Mouse (Mus musculus) heart, embryonic 14.5 days (tissue): ENCODE measurements around the gene Sox5. TPM values are rescaled to one million over a fixed set of nuclear protein-coding genes. Genes with fewer than 3 reads are reported as not detected.
A peak's percentile ranks its signal among the peaks of the same experiment; 100 is the strongest.

Experiments used
- ATAC-seq: fragments of 200-750 bp; cut with Nextera tagmentation; 2 replicates; pipeline ENCODE4 v1.8.0; 2017; ENCODE audit warnings: low read depth, moderate TSS enrichment; ENCODE audit not compliant: insufficient number of reproducible peaks, insufficient read depth, low FRiP score
- H3K27ac ChIP-seq, 2 experiments: fragments of 200-500 bp in 1 of 2; fragments of 300-500 bp in 1 of 2; sonication (generic) in 1 of 2; replicated peaks in 1 of 2; 2 replicates each; pipeline ENCODE4 v1.5.1; 2012 to 2014; ENCODE audit warnings: low read depth in 2 of 2, low read length in 2 of 2, control low read depth in 1 of 2, mild to moderate bottlenecking in 1 of 2, mixed read lengths in 1 of 2; ENCODE audit not compliant: control insufficient read depth in 1 of 2, insufficient read depth in 1 of 2
- H3K27me3 ChIP-seq: fragments of 300-500 bp; sonication (generic); 2 replicates; pipeline ENCODE4 v1.6.1; 2014; ENCODE audit warnings: mild to moderate bottlenecking, low read length, control low read depth; ENCODE audit not compliant: control insufficient read depth, insufficient read depth
- H3K36me3 ChIP-seq: fragments of 300-500 bp; sonication (generic); 2 replicates; pipeline ENCODE4 v1.6.1; 2014; ENCODE audit warnings: mild to moderate bottlenecking, control low read depth, low read length, mixed read lengths; ENCODE audit not compliant: control insufficient read depth, insufficient read depth
- H3K4me1 ChIP-seq, 2 experiments: fragments of 200-500 bp in 1 of 2; fragments of 300-500 bp in 1 of 2; sonication (generic) in 1 of 2; 2 replicates each; pipeline ENCODE4 v1.6.1; 2012 to 2014; ENCODE audit warnings: low read length in 2 of 2, control low read depth in 1 of 2, mixed read lengths in 1 of 2; ENCODE audit not compliant: control insufficient read depth in 2 of 2, insufficient read depth in 2 of 2
- H3K4me2 ChIP-seq: fragments of 300-500 bp; sonication (generic); 2 replicates; pipeline ENCODE4 v1.6.1; 2014; ENCODE audit warnings: mild to moderate bottlenecking, low read length
- H3K4me3 ChIP-seq, 2 experiments: fragments of 200-500 bp in 1 of 2; fragments of 300-500 bp in 1 of 2; sonication (generic) in 1 of 2; 2 replicates each; pipeline ENCODE4 v1.5.1; 2012 to 2014; ENCODE audit warnings: low read length in 2 of 2, mild to moderate bottlenecking in 2 of 2, control low read depth in 1 of 2, low read depth in 1 of 2, moderate library complexity in 1 of 2; ENCODE audit not compliant: control insufficient read depth in 1 of 2, insufficient read depth in 1 of 2
- H3K9ac ChIP-seq: fragments of 300-500 bp; sonication (generic); 2 replicates; pipeline ENCODE4 v1.6.1; 2014; ENCODE audit warnings: mild to moderate bottlenecking, low read length
- H3K9me3 ChIP-seq: fragments of 300-500 bp; sonication (generic); 2 replicates; pipeline ENCODE4 v1.6.1; 2016; ENCODE audit warnings: low read length, control low read depth; ENCODE audit not compliant: control insufficient read depth
- WGBS: fragments of 180-500 bp; shearing (Covaris S2); extraction: QIAGEN DNeasy Blood & Tissue Kit; methylation state at CpG from one replicate; pipeline ENCODE4 v1.1.7; 2014; 5-methylcytosine and 5-hydroxymethylcytosine counted together
- polyA plus RNA-seq: library from polyadenylated mRNA; unstranded; fragments of >200 nt; fragmentation: Nextera tagmentation; extraction: Ambion mirVana; gene quantifications from 2 replicates; pipeline ENCODE4 v1.2.1, GENCODE M21; 2014

Sox5 gene
- polyA plus RNA-seq, 1 experiment from 2014 or later: 10.6 TPM

- no peak overlapping the region for H3K27ac ChIP-seq
- no peaks in the 10 kb centered on the region for H3K4me1 ChIP-seq
- H3K9me3 ChIP-seq: 0 out of 2 replicates have a peak, but pooled peaks cover 3% of the 10 kb centered on the region
- H3K4me2 ChIP-seq: no peak overlapping the region
- ATAC-seq: no peak
- no peaks in the 10 kb centered on the region for H3K36me3 ChIP-seq
- no peak overlapping the region for H3K4me3 ChIP-seq
- 63% methylated on average over 11 of the region's 11 CpGs for whole genome bisulfite sequencing
- no peaks in the 10 kb centered on the region for H3K27me3 ChIP-seq
- H3K9ac ChIP-seq: no peak overlapping the region
Observed at GRCm38 (mm10) chr6:144523479-144523878, 258.3 kb downstream of the Sox5 start.

DNA sequence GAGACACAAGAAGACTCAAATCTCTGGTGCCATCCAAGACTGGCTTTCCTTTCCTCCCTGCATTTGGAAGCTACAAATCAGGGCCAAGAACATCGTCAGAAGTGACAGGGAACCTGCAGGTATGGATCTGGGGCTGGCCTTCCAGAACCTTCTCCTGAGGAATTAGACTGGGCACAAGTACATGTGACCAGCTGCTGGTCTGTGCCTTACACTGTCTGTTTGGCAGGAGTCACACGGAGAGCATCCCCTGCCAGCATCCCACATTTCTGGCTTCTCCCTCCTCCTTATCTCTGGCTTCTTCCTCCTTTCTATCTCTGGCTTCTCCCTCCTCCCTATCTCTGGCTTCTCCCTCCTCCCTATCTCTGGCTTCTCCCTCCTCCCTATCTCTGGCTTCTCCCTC is 263.0 kb downstream of the Sox5 start:
- Histone ChIP-seq H3K27me3 (no peaks in the 10 kb centered on the region), H3K36me3 (no peaks in the 10 kb centered on the region), H3K9ac (no peak overlapping the region), H3K9me3 (0 out of 2 replicates have a peak, but pooled peaks cover 3% of the 10 kb centered on the region), H3K4me1 (peaks cover 0 to 4% of the 10 kb centered on the region in 2 experiments; a peak in 1 of 4 replicates), H3K4me3 (no peak overlapping the region), H3K4me2 (no peak overlapping the region), H3K27ac (no peak overlapping the region)
- 76% methylated on average over 2 of the region's 2 CpGs for WGBS
- no peak for ATAC-seq

GRCm38 (mm10) chr6:144515905-144516304 is 265.9 kb downstream of the Sox5 start:
- H3K9ac ChIP-seq: no peak overlapping the region
- no peak for ATAC-seq
- H3K27me3 ChIP-seq: no peaks in the 10 kb centered on the region
- 0 out of 2 replicates have a peak, but pooled peaks cover 2% of the 10 kb centered on the region for H3K9me3 ChIP-seq
- H3K4me1 ChIP-seq: peaks cover 3 to 4% of the 10 kb centered on the region in 2 experiments; a peak in 3 of 4 replicates
- H3K27ac ChIP-seq: no peak overlapping the region
- no peak overlapping the region for H3K4me2 ChIP-seq
- WGBS: 55% methylated on average over 8 of the region's 8 CpGs
- no peak overlapping the region for H3K4me3 ChIP-seq
- no peaks in the 10 kb centered on the region for H3K36me3 ChIP-seq

DNA sequence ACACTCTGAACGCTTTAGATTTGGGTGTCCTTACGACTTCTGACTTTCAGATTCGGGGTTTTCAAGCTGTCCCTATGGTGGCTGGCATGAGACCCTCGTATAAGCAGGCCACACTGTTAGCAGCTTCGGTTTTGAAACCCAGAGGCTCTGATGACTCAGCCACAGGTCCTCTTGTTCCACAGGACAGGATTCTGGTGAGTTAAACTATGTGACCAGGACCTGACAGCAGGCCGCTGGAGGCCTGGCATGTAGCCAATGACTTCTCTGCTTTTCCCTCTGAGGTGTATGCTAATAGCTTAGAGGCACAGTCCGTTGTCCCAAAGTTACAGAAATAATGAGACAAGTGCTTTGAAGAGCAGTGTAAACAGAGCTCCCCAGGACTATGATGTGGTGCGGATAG is 268.0 kb downstream of the Sox5 start:
- peak; percentile 35; the same call in 1 of the 2 replicates for ATAC-seq
- H3K36me3 ChIP-seq: no peaks in the 10 kb centered on the region
- H3K4me3 ChIP-seq: no peak overlapping the region
- WGBS: 42% methylated on average over 8 of the region's 8 CpGs
- no peak overlapping the region for H3K9ac ChIP-seq
- H3K9me3 ChIP-seq: no peaks in the 10 kb centered on the region
- H3K27me3 ChIP-seq: no peaks in the 10 kb centered on the region
- H3K27ac ChIP-seq: no peak overlapping the region
- H3K4me1 ChIP-seq: peaks cover 3 to 4% of the 10 kb centered on the region in 2 experiments; a peak in 3 of 4 replicates
- H3K4me2 ChIP-seq: no peak overlapping the region

DNA sequence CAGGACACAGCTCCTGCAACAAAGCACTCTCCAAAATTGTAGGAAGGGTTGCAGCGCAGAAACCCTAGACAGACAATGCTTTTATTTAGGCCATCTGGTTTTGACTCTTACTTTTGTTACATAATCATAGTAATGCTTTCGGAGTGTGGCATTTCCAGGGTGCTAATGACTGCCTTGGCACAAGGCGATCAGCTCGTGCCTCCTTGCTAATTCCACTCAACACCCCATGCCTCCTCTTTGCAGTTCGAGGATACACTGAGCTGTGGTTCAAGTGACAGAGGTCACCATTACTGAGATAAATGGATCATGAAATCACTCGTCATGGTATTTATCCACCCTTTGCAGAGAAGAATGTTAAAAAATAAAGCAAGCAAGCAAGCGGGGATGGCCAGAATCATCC is 269.9 kb downstream of the Sox5 start:
- no peak for ATAC-seq
- Histone ChIP-seq H3K36me3 (no peaks in the 10 kb centered on the region), H3K9ac (no peak overlapping the region), H3K4me2 (no peak overlapping the region), H3K4me3 (no peak overlapping the region), H3K4me1 (peaks cover 3 to 4% of the 10 kb centered on the region in 2 experiments; a peak in 3 of 4 replicates), H3K27ac (no peak overlapping the region), H3K27me3 (no peaks in the 10 kb centered on the region), H3K9me3 (no peaks in the 10 kb centered on the region)
- WGBS: 74% methylated on average over 7 of the region's 7 CpGs

GRCm38 (mm10) chr6:144510147-144510546 is 271.6 kb downstream of the Sox5 start:
- Histone ChIP-seq H3K4me1 (peaks cover 3 to 4% of the 10 kb centered on the region in 2 experiments; a peak in 3 of 4 replicates), H3K27ac (no peak overlapping the region), H3K36me3 (no peaks in the 10 kb centered on the region), H3K9ac (no peak overlapping the region), H3K4me2 (no peak overlapping the region), H3K9me3 (no peaks in the 10 kb centered on the region), H3K27me3 (no peaks in the 10 kb centered on the region), H3K4me3 (no peak overlapping the region)
- 81% methylated on average over 6 of the region's 6 CpGs for WGBS
- ATAC-seq: no peak

DNA sequence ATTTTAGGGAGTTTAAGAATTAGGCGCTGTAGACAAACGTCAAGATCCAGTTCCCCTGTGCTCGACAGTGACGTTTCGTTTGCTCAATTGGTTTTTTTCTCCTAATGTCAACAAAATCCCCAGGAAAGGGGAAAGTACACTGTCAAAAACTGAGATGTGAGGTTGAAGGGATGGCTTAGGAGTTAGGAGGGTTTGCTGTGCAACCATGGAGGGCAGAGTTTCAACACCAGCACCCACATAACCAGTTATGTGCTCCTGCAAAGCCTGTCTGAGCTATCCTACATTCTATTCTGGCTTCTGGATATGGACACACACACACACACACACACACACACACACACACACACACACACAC is 277.6 kb downstream of the Sox5 start:
- no peak overlapping the region for H3K27ac ChIP-seq
- H3K36me3 ChIP-seq: no peaks in the 10 kb centered on the region
- H3K4me2 ChIP-seq: no peak overlapping the region
- H3K9me3 ChIP-seq: no peaks in the 10 kb centered on the region
- no peak overlapping the region for H3K9ac ChIP-seq
- no peaks in the 10 kb centered on the region for H3K27me3 ChIP-seq
- H3K4me3 ChIP-seq: no peak overlapping the region
- ATAC-seq: no peak
- no peaks in the 10 kb centered on the region for H3K4me1 ChIP-seq
- 80% methylated on average over 5 of the region's 5 CpGs for WGBS
